Mouse (Mus musculus): ENCODE results near the gene Prg3.

The Prg3 gene

GRCm38 (mm10) chr2:85037047-85038026, 49.3 kb downstream of the Prg3 start, which contains the start of the genes Ssrp1 and P2rx3:
Gene Ssrp1, plus strand, starts transcription at chr2:85037234.
Gene P2rx3, minus strand, starts transcription at chr2:85037462.
- DNase-seq (ENCODE audit: low spot score in 2 of 2): peak; percentile 87 to 93

GRCm38 (mm10) chr2:85038336-85038735, 50.3 kb downstream of the Prg3 start:
- no peak for DNase-seq (ENCODE audit: low spot score in 2 of 2)
